Mouse (Mus musculus): ENCODE results near the gene Spsb1.

The Spsb1 gene

DNA sequence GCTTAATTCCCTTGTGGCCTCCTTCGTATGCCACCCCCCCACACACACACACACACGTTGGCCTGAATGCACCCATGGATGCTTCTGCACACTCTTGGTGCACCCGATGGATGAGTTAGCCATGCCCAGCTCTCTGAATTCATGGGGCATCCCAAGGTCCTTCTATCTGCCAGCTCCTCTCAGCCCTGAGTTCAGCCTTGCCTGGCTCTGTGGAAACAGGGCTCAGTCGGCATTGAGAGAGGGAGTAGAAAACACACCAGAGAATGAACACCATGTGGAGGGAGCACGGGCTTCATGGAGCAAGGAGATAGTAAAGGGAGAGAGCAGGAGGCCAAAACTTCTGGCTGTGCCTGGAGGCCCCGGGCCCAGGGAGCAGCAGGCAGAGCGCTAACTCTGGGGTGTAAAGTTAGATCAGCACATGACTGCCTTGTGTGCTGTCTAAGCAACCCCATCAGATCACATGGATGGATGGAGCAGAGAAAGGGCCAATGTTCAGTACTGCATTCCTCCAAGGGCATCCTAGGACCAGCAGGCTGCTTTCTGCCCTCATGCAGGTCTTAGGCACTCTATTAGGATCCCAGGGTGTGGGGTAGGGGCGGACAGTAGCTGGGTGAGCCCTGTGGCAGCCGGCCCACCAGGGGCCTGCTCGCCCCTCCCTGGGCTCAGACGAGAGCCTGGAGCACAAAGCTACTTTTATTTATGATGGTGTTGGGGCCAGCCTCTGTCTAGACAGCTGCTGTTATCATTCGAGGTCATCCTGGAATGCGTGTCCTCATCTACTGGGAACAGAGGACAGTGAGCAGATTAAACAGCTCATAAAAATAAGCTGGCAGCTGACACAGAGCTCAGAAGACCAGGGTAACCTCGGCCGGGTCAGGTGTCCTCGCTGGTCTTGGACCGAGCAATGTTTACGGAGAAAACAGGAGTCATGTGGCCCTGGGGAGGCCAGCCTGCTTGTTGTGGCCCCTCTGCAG lies 68.3 kb downstream of the Spsb1 start:
- DNase-seq (ENCODE audit: low spot score) = no peak

DNA sequence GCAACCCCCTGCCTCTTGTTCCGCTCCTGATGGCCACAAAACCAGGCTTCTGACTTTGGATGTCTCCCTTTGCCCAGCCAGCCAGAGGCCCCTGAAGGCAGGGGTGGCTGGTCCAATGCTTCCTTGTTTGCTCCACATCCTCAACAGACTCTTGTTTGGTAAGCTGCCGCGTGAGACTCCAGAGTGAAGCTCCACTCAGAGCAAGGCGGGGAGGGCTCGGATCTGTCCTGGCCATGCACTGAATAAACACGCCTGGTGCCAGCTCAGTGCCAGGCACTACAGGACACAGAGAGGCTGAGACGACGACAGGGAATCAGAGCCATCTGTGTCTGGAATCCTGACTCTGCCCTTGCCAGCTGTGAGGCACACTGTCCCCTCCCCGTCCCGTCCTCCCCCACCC lies 70.9 kb downstream of the Spsb1 start:
- DNase-seq (ENCODE audit: low spot score) = no peak

DNA sequence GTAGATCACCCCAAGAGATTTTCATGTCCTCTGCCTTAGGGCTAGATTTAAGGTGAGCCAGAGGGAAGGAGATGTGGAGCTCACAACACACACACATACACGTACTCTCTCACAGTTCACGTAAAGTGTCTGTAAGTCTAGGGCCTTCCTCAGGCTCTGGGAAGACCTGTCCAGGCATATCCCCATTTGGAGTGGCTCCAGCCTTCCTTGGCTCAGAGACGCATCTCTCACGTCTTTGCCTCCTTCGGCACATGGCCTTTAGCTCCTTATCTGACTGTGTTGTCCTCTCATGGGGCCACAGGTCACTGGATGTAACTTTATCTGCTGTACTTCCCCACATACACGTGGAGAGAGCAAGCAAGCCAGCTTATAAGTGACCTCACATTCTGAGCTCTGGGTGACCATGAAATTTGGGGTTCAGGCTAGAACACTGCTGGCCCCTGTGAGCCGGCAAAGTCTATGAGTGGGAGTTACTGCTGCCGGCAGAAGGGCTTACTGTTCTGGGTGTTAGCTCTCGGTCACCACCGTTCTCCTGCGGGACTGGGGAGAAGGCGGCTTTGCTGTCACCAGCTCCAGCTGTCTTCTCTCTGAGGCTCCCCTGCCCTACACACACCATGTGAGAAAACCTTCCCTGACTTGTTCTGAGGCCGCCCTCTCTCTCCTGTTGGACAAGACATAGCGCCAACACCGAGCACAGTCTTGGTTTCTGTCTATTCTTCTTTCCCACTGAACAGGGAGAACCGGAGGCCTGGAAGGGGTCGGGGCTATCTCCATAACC lies 72.5 kb downstream of the Spsb1 start:
- DNase-seq (ENCODE audit: low spot score) = no peak

DNA sequence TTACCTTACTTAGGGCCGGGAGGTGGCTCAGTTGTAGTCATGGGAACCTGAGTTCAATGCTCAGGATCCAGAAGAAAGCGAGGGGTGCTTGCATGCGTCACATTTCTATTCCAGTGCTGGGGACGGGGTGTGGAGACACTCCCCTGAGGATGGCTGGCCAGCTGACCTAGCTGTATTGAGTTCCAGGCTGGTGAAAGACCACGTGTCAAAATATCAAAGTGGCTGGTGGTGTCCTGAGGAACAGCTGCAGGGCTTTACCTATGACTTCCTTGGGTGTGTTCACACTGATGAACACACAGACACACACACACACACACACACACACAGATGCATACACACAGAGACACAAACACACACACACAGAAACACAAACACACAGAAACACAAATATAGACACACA lies 73.9 kb downstream of the Spsb1 start:
- DNase-seq (ENCODE audit: low spot score) = no peak

DNA sequence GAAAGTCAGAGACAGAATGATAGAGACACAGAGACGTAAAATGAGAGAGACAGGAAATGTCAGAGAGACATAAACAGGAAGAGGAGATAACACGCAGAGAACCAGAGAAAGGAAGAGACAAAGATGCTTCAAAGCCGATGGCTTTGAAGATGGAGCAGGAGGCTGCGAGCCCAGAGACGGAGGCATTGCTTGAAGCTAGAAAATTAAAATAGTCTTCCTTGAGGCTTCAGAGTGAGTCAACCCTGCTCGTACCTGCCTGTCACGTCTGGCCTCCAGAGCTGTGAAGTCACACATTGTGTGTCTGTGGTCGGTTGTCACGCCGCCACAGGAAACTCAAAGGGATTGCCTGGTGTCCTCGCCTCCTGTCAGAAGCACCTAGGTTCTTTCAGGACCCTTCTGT lies 74.9 kb downstream of the Spsb1 start:
- no peak for DNase-seq (ENCODE audit: low spot score)

DNA sequence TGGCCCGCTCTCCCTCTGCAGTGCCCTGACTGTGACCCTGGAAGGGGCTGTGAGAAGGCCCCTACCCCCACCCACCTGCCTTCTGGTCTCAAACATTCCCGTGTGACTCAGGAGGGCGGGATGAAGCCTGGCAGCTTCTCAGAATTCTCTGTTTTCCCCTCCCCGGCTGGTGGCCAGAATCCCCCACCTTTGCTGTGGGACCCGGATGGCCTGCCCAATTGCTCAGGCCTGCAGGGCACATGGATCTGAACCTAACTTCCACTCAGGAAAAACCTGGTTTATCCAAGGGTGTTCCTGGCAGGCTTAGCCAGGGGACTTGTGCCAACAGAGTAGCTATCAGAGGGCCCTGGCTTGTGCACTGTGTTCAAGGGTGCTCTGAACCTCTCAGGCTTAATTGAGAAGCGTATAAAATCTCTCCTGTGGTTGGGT lies 76.8 kb downstream of the Spsb1 start:
- DNase-seq (ENCODE audit: low spot score) = no peak

DNA sequence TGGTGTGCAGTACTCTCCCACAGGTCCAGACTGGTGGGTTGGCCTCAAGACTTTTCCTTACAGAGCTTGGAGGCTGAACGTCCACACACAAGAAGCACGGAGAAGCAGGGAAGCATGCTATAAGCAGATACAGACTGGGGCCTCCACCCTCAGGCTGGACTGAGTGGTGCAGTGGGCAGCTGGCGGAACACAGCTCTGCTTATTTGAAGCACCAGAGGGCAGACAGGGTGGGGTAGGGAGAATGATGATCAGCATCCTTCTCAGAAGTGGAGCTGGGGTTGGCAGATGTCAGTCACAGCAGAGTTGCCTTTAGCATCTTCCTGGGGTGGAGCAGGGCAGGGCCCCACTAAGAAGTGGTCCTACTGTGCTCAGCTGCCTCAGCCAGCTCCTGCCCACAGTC lies 77.6 kb downstream of the Spsb1 start:
- peak; percentile 51 for DNase-seq (ENCODE audit: low spot score)

DNA sequence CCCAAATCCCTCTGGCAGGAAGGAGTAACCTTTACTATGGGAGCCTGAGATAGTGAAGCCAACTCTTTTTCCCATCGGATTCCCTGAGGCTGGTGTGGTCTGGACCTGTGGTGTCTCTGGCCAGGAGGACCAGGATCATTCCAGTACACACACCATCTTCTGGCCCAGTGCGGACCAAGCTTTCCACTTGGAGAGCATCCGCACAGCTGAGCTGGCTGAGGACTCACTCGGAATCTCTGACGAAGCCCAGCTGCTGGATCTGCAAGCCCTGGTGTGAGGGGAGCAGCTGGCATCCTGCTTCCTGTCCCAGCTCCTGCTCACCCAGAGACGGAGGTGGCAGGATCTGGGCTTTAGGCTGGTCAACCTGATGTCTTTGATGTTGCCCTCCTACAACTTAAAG lies 78.1 kb downstream of the Spsb1 start:
- DNase-seq (ENCODE audit: low spot score) = no peak

DNA sequence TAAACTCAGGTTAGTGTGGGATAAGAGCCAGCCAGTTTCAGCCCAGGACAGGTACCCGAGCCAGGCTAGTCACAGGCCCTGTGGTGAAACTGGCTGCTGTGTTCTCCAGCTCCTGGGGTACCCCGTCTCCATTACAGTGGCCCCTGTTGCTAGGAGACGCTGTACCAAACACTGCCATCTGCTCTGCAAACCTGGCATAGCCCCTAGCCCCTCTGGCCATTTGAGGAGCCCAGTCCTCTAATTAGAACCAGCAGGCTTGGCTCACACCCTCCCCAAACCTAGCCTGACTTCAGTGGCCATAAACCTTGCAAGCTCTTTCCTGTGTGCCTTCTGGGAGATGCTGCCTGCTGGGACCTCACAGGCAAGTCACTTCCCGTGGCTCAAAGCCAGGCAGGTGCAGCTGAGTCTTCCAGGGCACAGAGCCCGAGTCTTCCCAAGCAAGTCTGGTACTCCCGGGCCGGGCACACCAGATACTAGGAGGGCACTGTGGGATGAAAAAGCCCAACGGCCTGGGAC lies 78.8 kb downstream of the Spsb1 start:
- DNase-seq (ENCODE audit: low spot score) = no peak

DNA sequence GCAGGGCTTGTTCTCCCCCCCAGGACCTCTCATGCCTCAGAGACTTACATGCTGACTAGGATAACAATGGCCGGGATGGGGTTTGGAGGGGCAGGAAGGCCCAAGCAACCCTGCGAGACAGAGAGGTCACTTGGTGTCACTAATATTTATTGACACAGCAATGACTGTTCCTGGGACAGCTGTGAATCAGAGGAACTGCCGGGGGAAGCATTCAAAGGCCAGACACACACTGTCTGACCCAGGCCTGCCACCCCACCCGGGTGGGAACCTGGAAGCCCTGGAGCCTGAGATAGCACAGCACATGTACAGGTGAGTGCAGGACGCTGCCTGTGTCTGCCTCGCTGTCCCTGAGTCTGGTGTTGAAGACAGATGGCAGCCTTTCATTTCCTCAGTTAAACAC lies 79.5 kb downstream of the Spsb1 start:
- DNase-seq (ENCODE audit: low spot score) = no peak

DNA sequence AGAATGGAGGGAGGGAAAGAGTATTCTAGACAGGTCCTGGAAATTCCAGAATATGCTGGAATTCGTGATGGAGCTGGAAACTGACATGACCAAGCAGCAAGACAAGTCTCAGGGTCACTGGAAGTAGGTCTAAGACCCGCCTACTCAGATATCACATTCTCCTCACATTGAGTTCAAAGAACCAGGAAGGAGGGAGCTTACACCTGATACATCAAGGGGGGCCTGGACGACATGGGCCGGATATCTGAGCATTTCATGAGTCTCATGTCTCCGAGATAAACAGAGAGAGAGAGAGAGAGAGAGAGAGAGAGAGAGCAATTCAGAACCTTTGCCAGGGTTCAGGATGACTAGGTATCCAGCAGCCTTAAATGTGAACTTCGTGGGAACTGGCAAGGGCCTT lies 82.6 kb downstream of the Spsb1 start:
- no peak for DNase-seq (ENCODE audit: low spot score)

DNA sequence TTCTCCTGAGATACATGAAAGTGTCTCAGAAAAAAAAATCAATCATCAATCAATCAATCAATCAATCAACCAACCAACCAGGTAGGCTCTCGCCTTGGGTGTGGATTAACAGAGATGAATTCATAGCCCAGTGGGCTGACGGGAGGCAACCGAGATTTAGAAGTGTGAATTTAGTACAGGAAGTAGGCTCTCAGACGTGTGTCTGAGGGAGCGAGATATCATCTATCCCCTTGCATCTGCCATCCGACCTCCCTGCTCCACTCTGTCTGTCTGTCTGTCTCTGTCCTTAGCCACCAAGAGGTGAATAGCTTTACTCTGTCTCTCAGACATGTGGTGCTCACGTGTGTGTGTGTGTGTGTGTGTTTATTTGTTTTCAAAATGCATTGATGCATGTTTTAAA lies 83.3 kb downstream of the Spsb1 start:
- DNase-seq (ENCODE audit: low spot score) = no peak

DNA sequence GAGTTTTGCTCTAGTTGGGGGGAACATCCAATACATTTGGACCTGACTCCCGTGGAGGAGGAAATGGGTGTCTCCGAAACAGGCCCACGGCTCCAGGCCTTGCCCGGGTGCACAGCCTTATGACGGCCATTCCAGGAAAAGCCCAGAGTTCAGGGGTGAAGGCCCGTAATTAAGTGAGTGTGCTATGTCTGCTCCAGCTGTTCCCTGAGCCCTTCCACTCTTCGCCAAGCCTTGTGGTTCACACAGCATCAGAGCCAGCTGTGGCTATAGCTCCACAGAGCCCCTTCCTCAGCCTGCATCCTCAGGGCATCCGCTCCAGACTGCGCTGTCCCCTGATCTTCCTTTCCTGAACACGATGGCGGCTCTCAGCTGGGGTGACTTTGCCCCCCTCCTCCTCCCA lies 83.8 kb downstream of the Spsb1 start:
- DNase-seq (ENCODE audit: low spot score) = no peak

DNA sequence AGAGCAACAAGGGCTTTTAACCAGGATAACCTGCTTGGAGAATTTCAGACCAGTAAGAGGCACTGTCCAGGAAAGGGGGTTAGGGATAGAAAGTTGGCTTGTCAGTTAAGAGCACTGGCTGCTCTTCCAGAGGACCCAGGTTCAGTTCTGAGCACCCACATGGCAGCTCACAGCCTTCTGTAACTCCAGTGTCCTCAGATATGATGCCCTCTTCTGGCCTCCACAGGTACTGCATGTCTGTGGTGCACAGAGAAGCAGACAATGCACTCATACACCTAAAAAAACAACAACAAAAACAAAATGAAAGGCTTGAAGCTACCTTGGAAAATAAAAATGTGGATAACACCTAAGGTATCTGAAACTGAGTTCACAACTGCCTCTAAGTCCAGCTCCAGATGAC lies 84.4 kb downstream of the Spsb1 start:
- DNase-seq (ENCODE audit: low spot score) = no peak

DNA sequence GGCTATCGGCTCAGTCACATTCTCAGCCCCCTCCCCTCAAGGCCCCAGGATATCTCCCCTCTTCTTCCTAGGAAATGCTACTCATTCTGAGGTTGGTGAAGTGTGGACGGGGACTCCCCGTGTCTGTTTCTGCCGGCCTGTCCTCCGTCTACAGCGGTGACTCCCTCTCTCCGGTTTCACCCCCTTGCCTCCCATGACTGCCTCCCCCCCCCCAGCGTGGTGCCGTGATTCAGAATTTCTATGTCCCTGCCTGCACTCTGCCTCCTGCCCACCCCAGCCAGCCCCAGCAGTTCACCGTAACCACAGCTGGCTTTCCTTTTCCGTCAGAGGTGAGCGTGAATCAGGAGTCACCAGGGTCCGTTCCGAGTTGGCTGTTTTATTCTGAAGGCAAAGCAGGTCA lies 86.1 kb downstream of the Spsb1 start:
- DNase-seq (ENCODE audit: low spot score) = no peak

DNA sequence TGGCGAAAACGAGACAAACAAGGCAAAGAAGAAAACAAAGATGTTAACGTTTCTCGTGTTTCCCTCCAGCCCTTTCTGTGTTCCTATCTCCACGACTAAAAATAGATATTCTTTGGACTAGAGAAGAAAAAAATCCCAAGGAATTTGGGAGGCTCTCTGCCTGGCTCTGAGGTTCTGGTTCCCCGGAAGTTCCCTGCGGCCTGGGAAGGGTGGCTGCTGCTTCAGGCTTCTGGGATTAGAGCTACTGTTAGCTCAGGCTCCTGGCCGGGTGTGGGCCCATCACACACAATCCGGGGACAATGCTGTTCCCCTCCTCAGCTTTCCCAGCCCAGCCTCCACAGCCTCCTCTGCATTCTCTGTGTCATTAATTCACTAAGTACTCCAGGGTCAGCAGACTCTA lies 86.8 kb downstream of the Spsb1 start:
- DNase-seq (ENCODE audit: low spot score) = no peak

DNA sequence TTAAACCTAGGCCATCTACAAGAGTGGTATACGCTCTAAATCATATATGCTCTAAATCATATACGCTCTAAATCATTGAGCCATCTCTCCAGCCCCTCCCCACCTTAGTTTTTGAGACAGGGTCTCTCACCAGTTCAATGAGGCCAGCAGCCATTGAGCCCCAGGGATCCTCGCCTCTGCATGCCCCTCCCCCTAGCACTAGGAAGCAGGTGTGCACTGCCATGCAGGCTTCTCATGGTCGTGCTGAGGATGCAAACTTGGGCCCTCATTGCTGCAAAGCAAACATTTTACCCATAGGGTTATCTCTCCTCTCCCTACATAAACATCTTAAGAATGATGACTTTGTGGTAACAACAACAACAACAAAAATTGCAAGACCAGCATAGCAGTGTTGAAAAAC lies 87.5 kb downstream of the Spsb1 start:
- no peak for DNase-seq (ENCODE audit: low spot score)

DNA sequence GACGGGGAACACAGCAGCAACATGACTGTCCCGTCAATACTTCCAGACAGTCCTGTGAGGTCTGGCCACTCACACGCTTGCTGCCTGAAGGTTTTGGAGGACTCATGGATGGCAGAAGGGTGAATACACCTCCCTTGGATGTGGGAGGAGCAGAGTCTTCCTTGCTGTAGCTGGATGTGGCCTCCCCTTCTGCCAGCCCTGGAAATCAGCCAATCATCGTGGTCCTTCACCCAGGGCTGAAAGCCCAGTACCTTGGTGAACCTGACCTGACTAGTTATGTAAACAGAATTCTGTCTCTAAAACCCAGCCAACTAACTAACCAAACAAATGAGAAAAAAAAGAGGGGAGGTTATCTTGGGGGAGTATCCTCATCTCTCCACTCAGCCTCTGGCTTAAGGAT lies 90.4 kb downstream of the Spsb1 start:
- DNase-seq (ENCODE audit: low spot score) = no peak

DNA sequence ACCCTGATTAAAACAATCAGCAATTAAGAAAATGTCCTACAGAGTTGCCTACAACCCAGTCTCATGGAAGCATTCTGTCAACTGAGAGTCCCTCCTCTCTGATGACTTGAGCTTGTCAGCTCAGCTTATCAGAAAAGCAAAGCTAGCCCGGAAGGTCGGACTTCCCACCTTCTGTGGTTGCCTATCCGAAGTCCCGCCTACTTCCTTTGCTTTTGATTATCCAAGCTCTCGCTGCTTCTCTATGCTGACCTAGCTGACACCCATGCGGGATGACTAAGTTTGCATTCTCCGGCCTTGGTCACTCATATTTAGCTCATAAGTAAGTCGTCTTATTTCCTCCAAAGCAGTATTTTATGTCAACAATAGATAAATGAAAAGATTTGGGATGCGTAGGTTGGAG lies 91.3 kb downstream of the Spsb1 start:
- DNase-seq (ENCODE audit: low spot score) = no peak

DNA sequence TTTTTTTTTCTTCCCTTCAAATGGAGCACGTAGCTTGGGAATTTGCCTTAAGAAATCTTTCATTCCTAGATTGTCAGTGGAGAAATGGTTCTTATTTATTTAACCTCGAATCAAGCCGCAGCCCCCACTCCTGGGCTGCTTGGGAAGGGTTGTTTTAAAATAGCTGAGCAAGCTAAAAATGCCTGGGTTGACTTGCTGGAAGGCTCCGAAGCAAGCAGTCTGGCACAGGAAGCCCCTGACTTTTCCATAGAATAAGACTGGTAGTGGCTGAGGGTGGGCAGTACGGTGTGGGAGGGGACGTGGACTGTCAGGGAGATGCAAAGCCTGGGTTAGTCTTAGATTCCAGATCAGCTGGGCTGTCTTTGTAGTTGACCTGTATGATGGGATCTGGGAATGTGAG lies 94.5 kb downstream of the Spsb1 start:
- DNase-seq (ENCODE audit: low spot score) = no peak

DNA sequence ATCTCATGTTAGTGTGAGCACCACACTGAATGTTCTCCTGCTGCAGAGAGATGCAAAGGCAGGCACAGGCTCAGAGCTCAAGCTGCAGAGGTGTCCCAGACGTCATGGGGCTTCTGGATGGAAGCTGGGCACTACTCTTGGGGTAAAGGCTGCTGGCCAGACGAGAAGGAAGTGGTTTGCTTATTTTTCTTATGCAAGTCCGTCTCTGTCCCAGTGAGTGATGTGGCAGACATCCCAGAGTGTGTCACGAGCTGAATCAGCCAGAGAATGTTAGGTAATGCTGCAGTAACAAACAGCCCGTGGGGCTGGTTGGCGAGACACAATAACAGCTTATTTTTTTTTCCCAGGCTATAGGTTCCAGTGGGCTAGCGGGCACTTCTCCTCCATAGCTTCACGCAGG lies 96.3 kb downstream of the Spsb1 start:
- DNase-seq (ENCODE audit: low spot score) = no peak

DNA sequence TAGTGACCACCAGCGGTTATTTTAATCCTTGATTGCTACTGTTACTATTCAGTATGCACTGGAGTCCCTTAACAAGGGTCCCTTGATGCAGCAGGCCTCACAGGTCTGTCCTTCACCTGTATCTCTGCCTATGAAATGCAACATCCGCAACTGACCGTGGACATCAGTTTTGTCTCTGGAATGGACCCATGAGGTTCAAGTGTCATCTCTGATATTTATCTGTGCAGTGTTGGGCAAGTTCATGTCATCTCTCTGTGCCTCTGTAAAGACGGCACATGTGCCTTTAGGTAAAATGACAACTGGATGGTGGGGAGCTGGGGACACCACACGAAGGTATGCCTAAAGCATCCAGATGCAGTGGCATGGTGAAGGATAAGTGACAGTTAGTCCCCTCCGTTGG lies 96.7 kb downstream of the Spsb1 start:
- DNase-seq (ENCODE audit: low spot score) = no peak

DNA sequence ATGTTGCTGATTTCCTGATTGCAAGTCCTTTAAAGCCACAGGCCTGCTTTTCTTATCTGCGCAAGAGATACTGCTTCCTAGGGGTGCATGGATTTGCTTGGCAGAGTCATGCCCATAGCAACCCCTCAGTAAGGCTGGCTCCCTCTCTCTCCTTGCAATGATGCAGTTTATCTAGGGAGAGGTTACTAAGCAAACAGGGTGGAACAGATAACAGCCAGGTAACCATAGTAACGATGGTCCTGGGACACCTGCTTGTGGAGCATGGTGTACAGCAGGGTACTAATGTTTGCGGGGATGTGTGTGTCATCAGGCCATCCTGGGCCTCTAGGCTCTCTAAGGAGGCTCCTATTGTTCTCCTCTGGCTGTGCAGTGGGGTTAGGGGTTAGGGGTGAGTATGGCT lies 97.2 kb downstream of the Spsb1 start:
- DNase-seq (ENCODE audit: low spot score) = no peak

All from retina, embryonic 14.5 days (tissue).